Mouse (Mus musculus) intestine, embryonic 16.5 days (tissue): ENCODE data around the gene Cavin4. TPM values are rescaled to one million over a fixed set of nuclear protein-coding genes. Genes with fewer than 3 reads are reported as not detected.

Source experiments
- ATAC-seq: fragments of 200-750 bp; cut with Nextera tagmentation; 2 replicates; pipeline ENCODE4 v1.8.0; 2017; ENCODE audit warnings: moderate TSS enrichment, moderate library complexity
- H3K27ac ChIP-seq: fragments of 300-500 bp; sonication (generic); 2 replicates; pipeline ENCODE4 v1.5.1; 2014; ENCODE audit warnings: mild to moderate bottlenecking, low read length
- H3K27me3 ChIP-seq: fragments of 300-500 bp; sonication (generic); replicated peaks from 2 replicates; pipeline ENCODE4 v1.6.1; 2014; ENCODE audit warnings: low read length, control low read depth, mixed read lengths; ENCODE audit not compliant: control insufficient read depth, insufficient read depth
- H3K36me3 ChIP-seq: fragments of 300-500 bp; sonication (generic); 2 replicates; pipeline ENCODE4 v1.6.1; 2014; ENCODE audit warnings: low read length, control low read depth; ENCODE audit not compliant: control insufficient read depth, insufficient read depth
- H3K4me1 ChIP-seq: fragments of 300-500 bp; sonication (generic); 2 replicates; pipeline ENCODE4 v1.6.1; 2014; ENCODE audit warnings: low read length, control low read depth, mixed read lengths; ENCODE audit not compliant: control insufficient read depth, insufficient read depth
- H3K4me2 ChIP-seq: fragments of 300-500 bp; sonication (generic); 2 replicates; pipeline ENCODE4 v1.6.1; 2014; ENCODE audit warnings: low read depth, low read length, control low read depth
- H3K4me3 ChIP-seq: fragments of 300-500 bp; sonication (generic); 2 replicates; pipeline ENCODE4 v1.5.1; 2014; ENCODE audit warnings: mild to moderate bottlenecking, low read length
- H3K9ac ChIP-seq: fragments of 300-500 bp; sonication (generic); 2 replicates; pipeline ENCODE4 v1.6.1; 2014; ENCODE audit warnings: low read depth, low read length
- H3K9me3 ChIP-seq: fragments of 300-500 bp; sonication (generic); 2 replicates; pipeline ENCODE4 v1.6.1; 2016; ENCODE audit warnings: low read length, control low read depth; ENCODE audit not compliant: control insufficient read depth
- WGBS: fragments of 180-500 bp; shearing (Covaris S2); extraction: QIAGEN DNeasy Blood & Tissue Kit; methylation state at CpG from one replicate; pipeline ENCODE4 v1.1.7; 2014; 5-methylcytosine and 5-hydroxymethylcytosine counted together
- polyA plus RNA-seq: library from polyadenylated mRNA; unstranded; fragments of >200 nt; fragmentation: Nextera tagmentation; extraction: Ambion mirVana; gene quantifications from 2 replicates; pipeline ENCODE4 v1.2.1, GENCODE M21; 2015

The Cavin4 gene
- polyA plus RNA-seq, 1 experiment from 2014 or later: 0.18 TPM

DNA sequence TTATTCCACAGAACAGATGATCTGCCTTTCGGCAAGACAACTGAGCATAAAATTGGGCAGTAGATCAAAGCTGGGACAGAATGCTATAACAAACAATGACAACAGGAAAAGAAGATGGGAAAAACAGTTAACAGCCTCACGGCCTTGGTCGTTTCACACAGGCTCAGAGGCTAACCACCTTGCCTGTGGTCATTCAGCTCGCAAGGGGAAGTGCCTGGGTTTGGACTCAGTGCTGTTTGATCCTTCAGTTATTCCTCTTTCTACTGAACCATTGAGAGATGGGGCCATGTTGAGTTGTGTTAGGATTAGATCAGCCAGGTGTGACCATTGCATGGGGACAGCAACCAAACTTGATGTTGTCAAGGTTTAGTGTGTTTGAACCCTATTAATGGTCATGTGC, 3.2 kb upstream of the Cavin4 start:
- Histone ChIP-seq H3K4me3 (no peak overlapping the region), H3K27me3 (no peaks in the 10 kb centered on the region), H3K27ac (no peak overlapping the region), H3K9me3 (no peaks in the 10 kb centered on the region), H3K36me3 (no peaks in the 10 kb centered on the region), H3K4me2 (no peak overlapping the region), H3K9ac (no peak overlapping the region), H3K4me1 (no peaks in the 10 kb centered on the region)
- ATAC-seq: no peak
- WGBS: 80% methylated on average over 4 of the region's 4 CpGs

DNA sequence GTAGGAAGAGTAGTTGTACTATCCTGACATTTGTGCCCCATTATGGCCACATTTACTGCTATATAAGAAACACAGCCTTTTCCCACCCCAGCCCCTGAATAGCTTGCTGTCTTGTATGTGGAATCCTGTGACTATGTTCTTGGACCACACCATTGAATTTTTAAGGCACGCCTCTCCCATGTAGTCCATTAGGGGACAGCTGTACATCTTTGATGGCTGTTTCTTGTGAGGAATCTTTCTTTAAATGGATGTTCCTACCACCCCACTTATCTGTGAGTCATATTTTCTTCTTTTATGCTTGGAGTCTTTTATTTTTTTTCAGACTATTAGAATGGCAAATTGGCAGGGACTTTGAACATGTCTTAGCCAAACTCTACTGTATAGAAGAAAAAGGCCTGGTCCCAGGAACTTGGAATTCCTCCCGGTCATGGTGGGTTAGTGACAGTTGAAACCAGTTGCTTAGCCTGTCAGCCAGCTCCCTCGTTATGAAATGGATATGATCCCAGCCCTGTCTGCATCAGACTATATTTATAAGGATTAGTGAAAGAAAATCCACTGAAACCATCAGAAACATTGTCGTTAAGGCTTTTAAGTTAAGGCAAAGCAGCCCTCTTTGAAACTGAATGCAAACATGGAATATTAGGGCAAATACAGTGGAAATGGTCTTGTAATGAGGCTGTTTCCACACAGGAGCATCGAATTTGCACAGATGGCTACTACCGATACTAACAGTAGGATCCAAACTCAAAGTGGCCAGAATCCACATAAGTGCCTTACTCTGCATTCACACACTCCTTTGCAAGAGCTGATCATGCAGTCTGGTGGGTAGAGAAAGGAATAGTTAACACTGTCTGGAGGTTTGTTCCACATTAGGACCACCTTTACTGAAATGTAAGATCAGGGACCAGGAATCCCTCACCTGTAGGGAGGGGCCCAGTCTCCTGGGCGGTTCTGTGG, 2.4 kb upstream of the Cavin4 start:
- H3K27ac ChIP-seq: no peak overlapping the region
- no peak overlapping the region for H3K4me3 ChIP-seq
- H3K27me3 ChIP-seq: no peaks in the 10 kb centered on the region
- H3K36me3 ChIP-seq: no peaks in the 10 kb centered on the region
- H3K9ac ChIP-seq: no peak overlapping the region
- 85% methylated on average over 7 of the region's 7 CpGs for WGBS
- no peak overlapping the region for H3K4me2 ChIP-seq
- no peaks in the 10 kb centered on the region for H3K4me1 ChIP-seq
- no peak for ATAC-seq
- no peaks in the 10 kb centered on the region for H3K9me3 ChIP-seq

DNA sequence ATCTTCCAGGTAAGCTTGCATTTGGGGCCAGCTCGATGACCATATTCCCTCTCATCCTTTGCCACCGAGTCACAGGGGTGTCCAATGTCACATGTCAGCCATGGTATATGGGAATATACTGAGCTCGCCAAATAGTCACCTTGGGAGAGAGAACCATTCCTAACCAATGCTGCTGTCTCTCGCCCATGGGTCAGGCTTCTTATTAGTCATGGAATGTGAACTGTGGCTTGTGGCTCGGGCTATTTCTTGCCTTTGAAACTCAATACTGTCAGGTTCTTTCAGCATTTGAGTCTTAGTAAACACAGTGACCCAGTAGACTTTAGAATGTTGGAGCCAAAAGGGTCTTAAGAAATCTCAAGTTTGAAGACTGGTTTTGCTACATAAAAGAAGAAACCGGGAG, 707 bp downstream of the Cavin4 start:
- H3K4me3 ChIP-seq: no peak overlapping the region
- WGBS: 90% methylated on average over 6 of the region's 6 CpGs
- H3K27me3 ChIP-seq: no peaks in the 10 kb centered on the region
- H3K4me2 ChIP-seq: no peak overlapping the region
- no peaks in the 10 kb centered on the region for H3K36me3 ChIP-seq
- peaks cover 7% of the 10 kb centered on the region for H3K4me1 ChIP-seq
- no peak for ATAC-seq
- no peaks in the 10 kb centered on the region for H3K9me3 ChIP-seq
- no peak overlapping the region for H3K27ac ChIP-seq
- H3K9ac ChIP-seq: no peak overlapping the region

DNA sequence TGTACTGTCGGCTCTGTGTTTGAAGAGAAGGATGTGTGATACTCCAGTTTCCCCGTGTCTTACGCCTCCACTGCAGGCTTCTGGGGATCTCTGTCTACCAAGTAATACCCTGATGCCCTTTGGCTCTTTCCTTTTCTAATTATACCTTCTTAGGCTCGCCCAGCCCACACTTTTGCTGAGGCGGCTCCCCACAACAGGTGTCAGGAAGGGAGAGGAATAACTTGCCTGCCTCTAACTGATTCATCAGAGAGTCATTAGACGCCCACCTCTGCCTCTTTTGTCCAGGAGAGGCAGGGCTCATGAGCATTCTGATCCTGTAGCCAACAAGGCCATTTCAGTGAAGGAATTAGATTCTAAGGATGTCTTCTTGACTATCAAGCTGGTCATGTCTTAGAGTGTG, 4.0 kb downstream of the Cavin4 start:
- Histone ChIP-seq H3K9ac (no peak overlapping the region), H3K4me1 (peaks cover 7% of the 10 kb centered on the region), H3K27me3 (no peaks in the 10 kb centered on the region), H3K9me3 (no peaks in the 10 kb centered on the region), H3K27ac (no peak overlapping the region), H3K4me2 (no peak overlapping the region), H3K36me3 (no peaks in the 10 kb centered on the region), H3K4me3 (no peak overlapping the region)
- peak; percentile 36; the same call in 1 of the 2 replicates for ATAC-seq
- 71% methylated on average over 6 of the region's 6 CpGs for WGBS

DNA sequence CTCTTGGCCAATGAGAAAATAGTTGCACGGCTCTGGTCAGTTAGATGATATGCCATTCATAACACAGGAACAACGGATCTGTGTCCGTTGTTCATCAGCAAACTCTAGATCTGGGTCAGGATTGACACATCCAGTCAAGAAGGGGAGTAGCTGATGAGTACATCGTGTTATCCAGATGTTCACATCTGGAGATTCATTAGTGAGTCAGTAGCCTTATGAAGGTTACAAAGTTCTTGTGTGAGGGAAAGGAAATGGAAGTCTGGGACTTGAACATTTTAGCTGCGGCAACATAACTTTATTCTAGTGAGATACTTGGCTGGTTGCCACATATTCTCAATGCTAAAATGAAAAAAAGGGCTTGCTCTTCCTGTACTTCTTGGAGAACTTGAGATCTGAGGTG, 9.6 kb downstream of the Cavin4 start:
- no peak for ATAC-seq
- Histone ChIP-seq H3K4me1 (0 out of 2 replicates have a peak, but pooled peaks cover 3% of the 10 kb centered on the region), H3K9ac (no peak overlapping the region), H3K36me3 (no peaks in the 10 kb centered on the region), H3K27me3 (no peaks in the 10 kb centered on the region), H3K4me3 (no peak overlapping the region), H3K27ac (no peak overlapping the region), H3K4me2 (no peak overlapping the region), H3K9me3 (no peaks in the 10 kb centered on the region)
- 71% methylated on average over 5 of the region's 5 CpGs for WGBS

DNA sequence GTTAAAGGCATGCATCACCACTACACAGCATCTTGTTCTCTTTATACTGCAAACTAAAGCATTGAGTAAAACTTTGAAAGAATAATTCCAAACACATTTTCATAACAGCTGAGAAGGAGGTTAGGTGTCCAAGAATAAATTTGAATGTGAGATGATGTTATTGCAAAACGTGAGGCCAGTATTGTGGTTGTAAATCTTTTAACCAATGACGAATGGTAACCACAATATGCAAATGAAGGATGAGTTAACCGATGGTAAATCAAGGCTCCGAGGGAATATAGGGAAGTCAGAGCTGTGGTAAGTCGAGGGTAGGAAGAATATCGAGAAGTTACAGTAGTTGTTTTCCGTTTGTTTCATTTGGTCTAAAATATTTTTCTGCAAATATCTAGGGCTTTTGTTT, 11.1 kb downstream of the Cavin4 start:
- H3K4me1 ChIP-seq: 0 out of 2 replicates have a peak, but pooled peaks cover 3% of the 10 kb centered on the region
- H3K9ac ChIP-seq: no peak overlapping the region
- 87% methylated on average over 7 of the region's 7 CpGs for WGBS

DNA sequence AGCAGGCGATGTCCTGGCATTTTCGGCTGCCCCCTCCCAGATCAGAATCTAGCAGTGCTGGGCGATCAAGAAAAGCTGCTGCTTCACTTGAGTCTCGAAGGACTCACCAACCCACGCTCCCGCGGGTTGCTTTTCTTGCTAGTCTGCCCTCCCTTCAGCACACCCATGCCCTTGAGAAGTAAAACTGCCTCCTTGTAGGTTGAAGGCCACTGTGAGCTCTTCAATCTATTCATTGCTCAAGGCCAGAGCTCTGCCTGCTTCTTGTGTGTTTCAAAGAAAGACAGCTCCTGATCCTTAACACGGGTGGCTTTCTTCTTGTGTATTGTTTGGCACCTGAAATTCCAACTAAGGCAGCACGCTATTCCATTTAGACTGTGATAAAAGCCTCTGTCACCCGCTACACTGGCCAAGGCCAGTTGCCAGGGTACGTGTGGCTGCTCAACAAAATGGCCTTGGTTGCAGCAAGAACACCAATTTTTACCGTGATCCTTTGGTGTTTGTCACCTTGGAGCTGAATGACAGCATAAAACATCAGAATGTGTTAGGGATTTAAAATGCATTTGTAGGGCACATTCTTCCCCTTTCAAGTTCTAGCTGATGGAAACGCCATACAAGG, 13.4 kb downstream of the Cavin4 start:
- Histone ChIP-seq H3K27ac (no peak overlapping the region), H3K4me3 (no peak overlapping the region), H3K27me3 (no peaks in the 10 kb centered on the region), H3K36me3 (no peaks in the 10 kb centered on the region), H3K9ac (no peak overlapping the region), H3K4me1 (0 out of 2 replicates have a peak, but pooled peaks cover 3% of the 10 kb centered on the region), H3K4me2 (no peak overlapping the region), H3K9me3 (no peaks in the 10 kb centered on the region)
- 89% methylated on average over 13 of the region's 13 CpGs for WGBS
- no peak for ATAC-seq

More for the DNA sequence above, 11.1 kb downstream of the Cavin4 start:
- H3K27ac ChIP-seq: no peak overlapping the region
- no peaks in the 10 kb centered on the region for H3K27me3 ChIP-seq
- H3K36me3 ChIP-seq: no peaks in the 10 kb centered on the region
- H3K4me2 ChIP-seq: no peak overlapping the region
- no peak overlapping the region for H3K4me3 ChIP-seq
- no peak for ATAC-seq
- no peaks in the 10 kb centered on the region for H3K9me3 ChIP-seq

DNA sequence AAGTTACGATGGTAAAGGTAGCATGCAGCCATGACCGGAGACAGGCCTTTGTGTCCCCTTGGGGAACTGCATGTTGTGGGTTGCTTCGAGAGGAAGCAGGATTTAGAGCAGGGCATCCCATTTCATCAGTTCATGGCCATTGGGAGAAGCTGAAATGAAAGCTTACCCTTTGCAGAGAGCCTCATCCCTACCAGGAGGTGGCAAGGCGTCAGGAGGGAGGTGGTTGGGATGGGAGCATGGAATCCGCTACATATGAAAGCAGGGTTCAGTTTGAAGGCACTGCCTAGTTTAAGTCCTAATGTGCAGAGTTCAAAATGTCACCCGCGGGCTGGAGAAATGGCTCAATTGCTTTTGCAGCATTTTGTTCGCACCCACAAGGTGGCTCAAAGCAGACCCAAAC, 14.0 kb downstream of the Cavin4 start:
- no peak for ATAC-seq
- WGBS: 93% methylated on average over 8 of the region's 8 CpGs
- no peaks in the 10 kb centered on the region for H3K27me3 ChIP-seq
- no peak overlapping the region for H3K9ac ChIP-seq
- H3K27ac ChIP-seq: no peak overlapping the region
- H3K4me1 ChIP-seq: 0 out of 2 replicates have a peak, but pooled peaks cover 3% of the 10 kb centered on the region
- H3K36me3 ChIP-seq: no peaks in the 10 kb centered on the region
- H3K4me2 ChIP-seq: no peak overlapping the region
- no peaks in the 10 kb centered on the region for H3K9me3 ChIP-seq
- no peak overlapping the region for H3K4me3 ChIP-seq

DNA sequence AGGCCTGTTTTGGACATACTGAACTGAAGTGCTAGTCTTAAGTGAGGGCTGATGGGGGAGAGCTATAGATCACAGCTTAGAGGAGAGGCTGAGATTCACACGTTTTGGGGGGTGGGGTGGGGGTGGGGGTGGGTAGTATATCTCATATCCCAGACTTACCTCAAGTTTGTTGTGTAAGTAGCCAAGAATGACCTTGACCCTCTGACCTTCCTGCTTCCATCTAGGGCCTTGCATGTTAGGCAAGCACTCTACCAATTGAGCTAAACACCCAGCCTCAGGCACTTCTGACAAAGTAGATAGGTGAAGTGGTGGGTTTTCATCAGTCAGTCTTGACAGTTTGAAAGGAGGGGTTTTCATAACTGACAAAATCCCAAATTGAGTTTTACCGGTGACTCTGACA, 14.5 kb downstream of the Cavin4 start:
- ATAC-seq: no peak
- no peaks in the 10 kb centered on the region for H3K36me3 ChIP-seq
- H3K4me2 ChIP-seq: no peak overlapping the region
- H3K27ac ChIP-seq: no peak overlapping the region
- H3K9ac ChIP-seq: no peak overlapping the region
- 0 out of 2 replicates have a peak, but pooled peaks cover 3% of the 10 kb centered on the region for H3K4me1 ChIP-seq
- H3K27me3 ChIP-seq: no peaks in the 10 kb centered on the region
- 86% methylated on average over 2 of the region's 2 CpGs for whole genome bisulfite sequencing
- no peak overlapping the region for H3K4me3 ChIP-seq
- no peaks in the 10 kb centered on the region for H3K9me3 ChIP-seq
